Mouse (Mus musculus) cortical plate, adult 2 months (tissue): Measurements from ENCODE around the gene Gm36864.

Experiments used
- CTCF ChIP-seq: fragments of 200-500 bp; IDR thresholded peaks from 2 replicates; pipeline ENCODE4 v1.5.1; 2011; ENCODE audit warnings: mild to moderate bottlenecking, control low read depth, low read length; ENCODE audit not compliant: insufficient read depth; ENCODE audit errors: extremely low read depth
- POLR2A ChIP-seq: fragments of 200-500 bp; IDR thresholded peaks from 2 replicates; pipeline ENCODE4 v1.6.1; 2011; ENCODE audit warnings: mild to moderate bottlenecking, low read length, control low read depth; ENCODE audit not compliant: insufficient read depth; ENCODE audit errors: extremely low read depth

- TF ChIP-seq POLR2A (no peak), CTCF (no peak)
These were observed 45.6 kb downstream of the Gm36864 start for GRCm38 (mm10) chr7:44281586-44281985.
